Mouse (Mus musculus): Measurements from ENCODE around the gene Gm11361. TPM values are rescaled to one million over a fixed set of nuclear protein-coding genes. Genes with fewer than 3 reads are reported as not detected.

Gene Gm11361
- polyA plus RNA-seq (2015; fragmentation: Nextera tagmentation; extraction: Ambion mirVana): 6.3 and 7.4 TPM in 2 replicates

DNA sequence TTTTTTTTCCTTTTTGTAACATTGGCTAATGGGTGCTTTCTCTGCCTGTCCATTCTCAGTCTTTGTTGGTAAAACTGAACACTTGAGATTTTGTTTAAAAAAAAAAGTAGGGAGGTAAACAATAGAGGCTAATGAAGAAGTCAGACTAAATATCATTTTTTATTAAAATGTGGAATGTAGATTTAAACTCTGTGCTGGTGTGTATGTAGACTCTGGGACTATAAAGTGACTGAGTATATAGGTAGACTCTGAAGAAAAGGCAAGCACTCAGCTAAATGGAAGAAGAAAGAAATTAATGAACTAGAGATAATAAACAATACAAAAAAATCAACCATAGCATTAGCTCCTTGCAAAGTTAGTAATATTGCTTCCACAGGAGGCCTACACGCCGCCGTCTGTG is at the start of gene Gm11361:
Gene Gm11361 (plus strand): TSS at position 301 of the 400 bp plus-strand sequence.
- Histone ChIP-seq H3K36me3 (no peaks in the 10 kb centered on the region), H3K9me3 (no peaks in the 10 kb centered on the region), H3K27me3 (no peaks in the 10 kb centered on the region), H3K4me3 (no peak within 1 kb of the TSS), H3K27ac (no peak within 1 kb of the TSS), H3K4me1 (no peaks in the 10 kb centered on the region), H3K4me2 (no peak within 1 kb of the TSS), H3K9ac (no peak within 1 kb of the TSS)
- WGBS: 97% methylated on average over 3 of the region's 3 CpGs
- ATAC-seq (ENCODE audit: insufficient number of reproducible peaks, low FRiP score, low TSS enrichment, low read depth): no peak

DNA sequence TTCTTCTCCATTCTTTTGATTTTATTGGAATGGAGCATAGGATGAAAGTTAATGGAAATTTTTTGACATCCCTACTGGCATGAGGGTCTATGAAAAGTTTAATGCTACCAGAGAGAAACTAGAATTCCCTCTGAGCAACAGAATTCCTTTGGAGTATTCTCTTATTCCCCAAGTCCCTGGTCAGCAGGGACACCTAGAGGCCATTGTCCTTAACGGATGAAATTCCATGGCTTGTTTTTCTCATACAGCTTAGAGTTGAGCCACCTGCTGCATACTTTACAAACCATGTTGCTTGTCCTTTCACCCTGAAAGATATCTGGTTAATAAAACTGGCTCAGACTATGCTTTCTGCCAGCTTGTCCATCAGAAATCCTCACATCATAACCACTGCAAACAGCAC is 7.1 kb downstream of the Gm11361 start:
- H3K36me3 ChIP-seq: no peaks in the 10 kb centered on the region
- no peak overlapping the region for H3K4me3 ChIP-seq
- WGBS: 27% methylated on average over 1 of the region's 1 CpGs
- no peak overlapping the region for H3K27ac ChIP-seq
- ATAC-seq (ENCODE audit: insufficient number of reproducible peaks, low FRiP score, low TSS enrichment, low read depth): no peak
- H3K9ac ChIP-seq: no peak overlapping the region
- H3K4me1 ChIP-seq: no peaks in the 10 kb centered on the region
- H3K27me3 ChIP-seq: no peaks in the 10 kb centered on the region
- no peaks in the 10 kb centered on the region for H3K9me3 ChIP-seq
- H3K4me2 ChIP-seq: no peak overlapping the region

DNA sequence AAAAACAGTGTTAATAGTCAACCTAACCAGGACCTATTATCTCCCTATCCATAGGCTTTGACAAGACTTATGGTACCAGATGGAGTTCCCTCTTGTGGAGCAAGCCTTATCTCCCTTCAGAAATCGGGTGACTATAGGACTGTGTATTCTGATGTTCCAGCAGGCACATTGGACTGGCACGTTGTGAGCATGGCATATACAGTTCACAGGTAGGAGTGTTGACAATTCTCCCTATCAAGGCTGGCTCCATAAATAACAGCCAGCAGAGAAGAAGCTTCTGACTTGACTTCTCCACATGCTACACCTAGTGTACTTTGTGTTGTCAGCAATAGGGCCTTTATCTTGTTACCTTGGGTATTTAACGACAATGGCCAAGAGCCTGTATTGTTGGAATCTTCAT is 30.0 kb downstream of the Gm11361 start:
- Histone ChIP-seq H3K36me3 (no peaks in the 10 kb centered on the region), H3K4me3 (no peak overlapping the region), H3K9me3 (no peaks in the 10 kb centered on the region), H3K9ac (no peak overlapping the region), H3K27ac (no peak overlapping the region), H3K4me1 (no peaks in the 10 kb centered on the region), H3K27me3 (no peaks in the 10 kb centered on the region), H3K4me2 (no peak overlapping the region)
- WGBS: 89% methylated on average over 3 of the region's 3 CpGs
- ATAC-seq (ENCODE audit: insufficient number of reproducible peaks, low FRiP score, low TSS enrichment, low read depth): no peak

- 68% methylated on average over 4 of the region's 4 CpGs for WGBS
These were observed 36.9 kb downstream of the Gm11361 start for GRCm38 (mm10) chr13:28294272-28294671.

DNA sequence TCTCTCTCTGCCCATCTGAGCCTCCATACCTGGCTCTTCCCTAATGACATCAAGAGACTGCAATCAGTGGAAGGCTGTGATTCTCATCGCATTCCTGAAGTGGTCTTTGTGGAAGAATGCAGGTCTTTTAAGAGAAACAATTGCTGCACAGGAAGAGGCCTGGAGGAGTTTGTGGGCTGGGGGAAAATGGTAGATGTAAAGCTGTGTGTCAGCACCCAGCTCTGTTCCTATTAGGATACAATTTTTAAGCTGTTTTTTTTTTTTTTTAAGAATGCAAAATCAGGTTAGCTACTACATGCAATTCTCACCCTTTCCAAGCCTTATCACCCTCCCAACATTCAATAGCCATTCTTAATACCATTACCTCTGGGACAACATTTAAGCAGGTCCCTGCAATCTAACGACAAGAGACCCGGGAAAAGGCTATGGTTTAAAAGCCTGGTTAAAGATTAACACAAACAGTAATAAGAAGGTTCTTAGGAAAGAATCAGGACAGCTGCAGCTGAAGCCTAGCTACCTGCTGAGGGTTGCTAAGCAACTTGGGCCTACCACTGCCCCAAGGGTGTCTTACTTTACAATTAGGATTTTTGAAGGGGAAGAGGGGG is 37.5 kb downstream of the Gm11361 start:
- H3K4me1 ChIP-seq: 0 out of 2 replicates have a peak, but pooled peaks cover 7% of the 10 kb centered on the region
- no peaks in the 10 kb centered on the region for H3K9me3 ChIP-seq
- no peak overlapping the region for H3K27ac ChIP-seq
- ATAC-seq (ENCODE audit: insufficient number of reproducible peaks, low FRiP score, low TSS enrichment, low read depth): no peak
- H3K27me3 ChIP-seq: no peaks in the 10 kb centered on the region
- H3K36me3 ChIP-seq: no peaks in the 10 kb centered on the region
- 7% methylated on average over 3 of the region's 3 CpGs for WGBS
- no peak overlapping the region for H3K4me2 ChIP-seq
- no peak overlapping the region for H3K4me3 ChIP-seq
- H3K9ac ChIP-seq: no peak overlapping the region

More at GRCm38 (mm10) chr13:28294272-28294671, 36.9 kb downstream of the Gm11361 start:
- Histone ChIP-seq H3K9ac (no peak overlapping the region), H3K27me3 (no peaks in the 10 kb centered on the region), H3K9me3 (no peaks in the 10 kb centered on the region), H3K4me1 (0 out of 2 replicates have a peak, but pooled peaks cover 7% of the 10 kb centered on the region), H3K36me3 (no peaks in the 10 kb centered on the region), H3K27ac (no peak overlapping the region), H3K4me3 (no peak overlapping the region), H3K4me2 (no peak overlapping the region)
- no peak for ATAC-seq (ENCODE audit: insufficient number of reproducible peaks, low FRiP score, low TSS enrichment, low read depth)

- 52% methylated on average over 5 of the region's 5 CpGs for WGBS
- ATAC-seq (ENCODE audit: insufficient number of reproducible peaks, low FRiP score, low TSS enrichment, low read depth): no peak
- Histone ChIP-seq H3K4me3 (no peak overlapping the region), H3K36me3 (no peaks in the 10 kb centered on the region), H3K4me2 (no peak overlapping the region), H3K4me1 (0 out of 2 replicates have a peak, but pooled peaks cover 7% of the 10 kb centered on the region), H3K27ac (no peak overlapping the region), H3K27me3 (no peaks in the 10 kb centered on the region), H3K9ac (no peak overlapping the region), H3K9me3 (no peaks in the 10 kb centered on the region)
These were observed 38.2 kb downstream of the Gm11361 start for GRCm38 (mm10) chr13:28295492-28295891.

DNA sequence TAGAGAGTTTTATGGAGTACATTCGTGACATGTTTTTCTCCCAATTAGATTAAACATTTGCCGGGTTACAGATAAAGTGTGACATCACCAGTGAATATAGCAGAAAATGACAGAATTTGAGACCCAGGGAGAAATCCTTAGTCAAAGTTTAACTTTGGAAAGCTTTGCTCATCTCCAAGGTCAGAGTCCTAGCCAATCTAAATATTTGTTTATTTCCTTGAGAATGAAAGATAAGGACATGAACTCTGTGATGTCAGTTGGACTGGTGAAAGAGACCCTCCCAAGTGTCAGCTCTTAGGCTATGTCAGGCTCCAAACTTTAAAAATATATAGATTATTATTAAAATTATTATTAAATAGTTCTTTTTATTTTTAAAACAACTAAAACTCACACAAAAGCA is 39.8 kb downstream of the Gm11361 start:
- Histone ChIP-seq H3K4me1 (0 out of 2 replicates have a peak, but pooled peaks cover 7% of the 10 kb centered on the region), H3K4me3 (no peak overlapping the region), H3K27me3 (no peaks in the 10 kb centered on the region), H3K36me3 (no peaks in the 10 kb centered on the region), H3K4me2 (no peak overlapping the region), H3K9ac (no peak overlapping the region), H3K9me3 (no peaks in the 10 kb centered on the region), H3K27ac (no peak overlapping the region)
- 90% methylated on average over 2 of the region's 2 CpGs for WGBS
- no peak for ATAC-seq (ENCODE audit: insufficient number of reproducible peaks, low FRiP score, low TSS enrichment, low read depth)

DNA sequence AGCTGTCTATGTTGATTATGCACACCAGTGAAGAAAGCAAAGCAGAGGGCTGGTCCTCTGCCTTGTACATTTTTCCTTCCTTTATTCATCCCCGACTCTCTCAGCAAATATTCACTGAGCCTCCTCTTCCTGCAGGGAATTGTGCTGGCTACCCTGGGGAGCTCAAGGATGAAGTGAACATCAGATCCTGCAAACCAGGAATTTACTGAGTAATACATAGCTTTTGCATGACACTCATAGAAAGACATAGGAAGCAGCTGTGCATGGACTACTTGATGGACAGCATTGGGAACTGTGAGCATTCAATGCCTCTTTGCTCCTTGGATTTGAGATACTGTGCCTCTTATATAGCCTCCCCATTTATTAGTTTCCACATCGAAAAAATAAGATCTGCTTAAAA is 40.2 kb downstream of the Gm11361 start:
- no peaks in the 10 kb centered on the region for H3K27me3 ChIP-seq
- no peak overlapping the region for H3K4me3 ChIP-seq
- H3K9ac ChIP-seq: no peak overlapping the region
- 0 out of 2 replicates have a peak, but pooled peaks cover 7% of the 10 kb centered on the region for H3K4me1 ChIP-seq
- H3K9me3 ChIP-seq: no peaks in the 10 kb centered on the region
- H3K27ac ChIP-seq: no peak overlapping the region
- no peaks in the 10 kb centered on the region for H3K36me3 ChIP-seq
- 53% methylated on average over 2 of the region's 2 CpGs for WGBS
- H3K4me2 ChIP-seq: no peak overlapping the region
- ATAC-seq (ENCODE audit: insufficient number of reproducible peaks, low FRiP score, low TSS enrichment, low read depth): no peak

Other genes starting within 250 kb of the Gm11361 start
- gene Prl4a1, start 241.3 kb upstream of the Gm11361 start, polyA plus RNA-seq (2015; fragmentation: Nextera tagmentation; extraction: Ambion mirVana): not detected in 2 replicates
- gene Prl5a1, start 115.0 kb upstream of the Gm11361 start, polyA plus RNA-seq (2015; fragmentation: Nextera tagmentation; extraction: Ambion mirVana): not detected in 2 replicates